Mouse (Mus musculus) stomach, embryonic 16.5 days (tissue): Measurements from ENCODE around the gene Mdga1. TPM values are rescaled to one million over a fixed set of nuclear protein-coding genes. Genes with fewer than 3 reads are reported as not detected.

Source experiments
- ATAC-seq: fragments of 200-750 bp; cut with Nextera tagmentation; 2 replicates; pipeline ENCODE4 v1.8.0; 2017; ENCODE audit warnings: moderate number of reproducible peaks, moderate TSS enrichment; ENCODE audit not compliant: insufficient read depth, low FRiP score
- H3K27ac ChIP-seq: fragments of 300-500 bp; sonication (generic); 2 replicates; pipeline ENCODE4 v1.5.1; 2014; ENCODE audit warnings: low read length
- H3K27me3 ChIP-seq: fragments of 300-500 bp; sonication (generic); 2 replicates; pipeline ENCODE4 v1.6.1; 2014; ENCODE audit warnings: low read length, control low read depth, mixed read lengths; ENCODE audit not compliant: control insufficient read depth, insufficient read depth
- H3K36me3 ChIP-seq: fragments of 300-500 bp; sonication (generic); 2 replicates; pipeline ENCODE4 v1.6.1; 2014; ENCODE audit warnings: low read length; ENCODE audit not compliant: control insufficient read depth, insufficient read depth
- H3K4me1 ChIP-seq: fragments of 300-500 bp; sonication (generic); 2 replicates; pipeline ENCODE4 v1.6.1; 2014; ENCODE audit warnings: low read length, control low read depth, mixed read lengths; ENCODE audit not compliant: control insufficient read depth, insufficient read depth
- H3K4me2 ChIP-seq: fragments of 300-500 bp; sonication (generic); 2 replicates; pipeline ENCODE4 v1.6.1; 2014; ENCODE audit warnings: low read depth, low read length, mixed read lengths
- H3K4me3 ChIP-seq: fragments of 300-500 bp; sonication (generic); replicated peaks from 2 replicates; pipeline ENCODE4 v1.5.1; 2014; ENCODE audit warnings: mild to moderate bottlenecking, low read length
- H3K9ac ChIP-seq: fragments of 300-500 bp; sonication (generic); 2 replicates; pipeline ENCODE4 v1.6.1; 2014; ENCODE audit warnings: low read length
- H3K9me3 ChIP-seq: fragments of 300-500 bp; sonication (generic); replicated peaks from 2 replicates; pipeline ENCODE4 v1.6.1; 2016; ENCODE audit warnings: low read length, control low read depth; ENCODE audit not compliant: control insufficient read depth
- WGBS: fragments of 180-500 bp; shearing (Covaris S2); extraction: QIAGEN DNeasy Blood & Tissue Kit; methylation state at CpG from one replicate; pipeline ENCODE4 v1.1.7; 2014; 5-methylcytosine and 5-hydroxymethylcytosine counted together
- polyA plus RNA-seq: library from polyadenylated mRNA; unstranded; fragments of >200 nt; fragmentation: Nextera tagmentation; extraction: Ambion mirVana; gene quantifications from 2 replicates; pipeline ENCODE4 v1.2.1, GENCODE M21; 2015

The Mdga1 gene
- polyA plus RNA-seq, 1 experiment from 2014 or later: 2.9 TPM

GRCm38 (mm10) chr17:29878990-29879389 lies 90.9 kb downstream of the Mdga1 start:
- H3K27ac ChIP-seq: no peak overlapping the region
- 0 out of 2 replicates have a peak, but pooled peaks cover 5% of the 10 kb centered on the region for H3K9me3 ChIP-seq
- peaks cover 4% of the 10 kb centered on the region; the same call in 1 of the 2 replicates for H3K27me3 ChIP-seq
- no peak for ATAC-seq
- 65% methylated on average over 10 of the region's 10 CpGs for WGBS
- H3K4me3 ChIP-seq: no peak overlapping the region
- H3K4me2 ChIP-seq: no peak overlapping the region
- H3K4me1 ChIP-seq: peaks cover 8% of the 10 kb centered on the region
- H3K9ac ChIP-seq: no peak overlapping the region
- H3K36me3 ChIP-seq: no peaks in the 10 kb centered on the region

- Histone ChIP-seq H3K27me3 (no peaks in the 10 kb centered on the region), H3K4me3 (no peak overlapping the region), H3K4me2 (0 out of 2 replicates have a peak overlapping the region, but pooled peaks have one; percentile 7), H3K9me3 (0 out of 2 replicates have a peak, but pooled peaks cover 5% of the 10 kb centered on the region), H3K9ac (peak overlapping the region; percentile 51), H3K36me3 (no peaks in the 10 kb centered on the region), H3K4me1 (peaks cover 8% of the 10 kb centered on the region), H3K27ac (no peak overlapping the region)
- 23% methylated on average over 21 of the region's 27 CpGs for WGBS
- ATAC-seq: 0 out of 2 replicates have a peak, but pooled peaks have one; percentile 37
These were observed 95.7 kb downstream of the Mdga1 start for GRCm38 (mm10) chr17:29874082-29874679.

- Histone ChIP-seq H3K9me3 (0 out of 2 replicates have a peak, but pooled peaks cover 5% of the 10 kb centered on the region), H3K4me1 (peaks cover 8% of the 10 kb centered on the region), H3K36me3 (no peaks in the 10 kb centered on the region), H3K27ac (no peak overlapping the region), H3K4me3 (no peak overlapping the region), H3K27me3 (no peaks in the 10 kb centered on the region), H3K4me2 (no peak overlapping the region), H3K9ac (no peak overlapping the region; the same call in 1 of the 2 replicates)
- 69% methylated on average over 7 of the region's 7 CpGs for WGBS
- no peak for ATAC-seq
These were observed 96.3 kb downstream of the Mdga1 start for GRCm38 (mm10) chr17:29873580-29874015.

GRCm38 (mm10) chr17:29870316-29870715 lies 99.6 kb downstream of the Mdga1 start:
- Histone ChIP-seq H3K27me3 (no peaks in the 10 kb centered on the region), H3K4me1 (peaks cover 8% of the 10 kb centered on the region), H3K4me3 (no peak overlapping the region), H3K9ac (no peak overlapping the region), H3K4me2 (no peak overlapping the region), H3K27ac (no peak overlapping the region), H3K36me3 (no peaks in the 10 kb centered on the region), H3K9me3 (0 out of 2 replicates have a peak, but pooled peaks cover 7% of the 10 kb centered on the region)
- WGBS: 68% methylated on average over 12 of the region's 12 CpGs
- no peak for ATAC-seq

GRCm38 (mm10) chr17:29865914-29866313 lies 104.0 kb downstream of the Mdga1 start:
- H3K9me3 ChIP-seq: 0 out of 2 replicates have a peak, but pooled peaks cover 7% of the 10 kb centered on the region
- no peak overlapping the region for H3K9ac ChIP-seq
- H3K4me3 ChIP-seq: no peak overlapping the region
- no peak for ATAC-seq
- peaks cover 4% of the 10 kb centered on the region; the same call in 1 of the 2 replicates for H3K4me1 ChIP-seq
- H3K36me3 ChIP-seq: no peaks in the 10 kb centered on the region
- no peak overlapping the region for H3K4me2 ChIP-seq
- no peak overlapping the region for H3K27ac ChIP-seq
- H3K27me3 ChIP-seq: no peaks in the 10 kb centered on the region
- 47% methylated on average over 6 of the region's 6 CpGs for WGBS

GRCm38 (mm10) chr17:29864440-29864839 lies 105.4 kb downstream of the Mdga1 start:
- Histone ChIP-seq H3K4me2 (no peak overlapping the region), H3K9me3 (0 out of 2 replicates have a peak, but pooled peaks cover 7% of the 10 kb centered on the region), H3K27me3 (no peaks in the 10 kb centered on the region), H3K36me3 (no peaks in the 10 kb centered on the region), H3K4me3 (no peak overlapping the region), H3K27ac (no peak overlapping the region), H3K9ac (no peak overlapping the region), H3K4me1 (no peaks in the 10 kb centered on the region)
- WGBS: 59% methylated on average over 7 of the region's 7 CpGs
- ATAC-seq: no peak

GRCm38 (mm10) chr17:29859788-29860283 lies 110.1 kb downstream of the Mdga1 start:
- ATAC-seq: peak; percentile 54
- Histone ChIP-seq H3K4me1 (peaks cover 13% of the 10 kb centered on the region), H3K4me2 (no peak overlapping the region), H3K9me3 (no peaks in the 10 kb centered on the region), H3K27me3 (no peaks in the 10 kb centered on the region), H3K4me3 (no peak overlapping the region), H3K36me3 (no peaks in the 10 kb centered on the region), H3K9ac (no peak overlapping the region), H3K27ac (no peak overlapping the region)
- 66% methylated on average over 13 of the region's 13 CpGs for WGBS

GRCm38 (mm10) chr17:29858764-29859163 lies 111.1 kb downstream of the Mdga1 start:
- WGBS: 90% methylated on average over 3 of the region's 3 CpGs
- H3K27ac ChIP-seq: no peak overlapping the region
- no peak overlapping the region for H3K4me2 ChIP-seq
- H3K4me1 ChIP-seq: peaks cover 14% of the 10 kb centered on the region
- no peak for ATAC-seq
- H3K27me3 ChIP-seq: no peaks in the 10 kb centered on the region
- no peak overlapping the region for H3K9ac ChIP-seq
- H3K9me3 ChIP-seq: no peaks in the 10 kb centered on the region
- H3K4me3 ChIP-seq: no peak overlapping the region
- no peaks in the 10 kb centered on the region for H3K36me3 ChIP-seq

GRCm38 (mm10) chr17:29855702-29856580 lies 113.9 kb downstream of the Mdga1 start:
- no peak for ATAC-seq
- Histone ChIP-seq H3K27me3 (no peaks in the 10 kb centered on the region), H3K4me3 (no peak overlapping the region), H3K9me3 (no peaks in the 10 kb centered on the region), H3K4me2 (no peak overlapping the region), H3K9ac (no peak overlapping the region), H3K27ac (no peak overlapping the region), H3K36me3 (no peaks in the 10 kb centered on the region), H3K4me1 (peaks cover 14% of the 10 kb centered on the region)
- WGBS: 56% methylated on average over 18 of the region's 18 CpGs
